Mouse (Mus musculus) R1 (cell line): Measurements from ENCODE around the gene Gm10413.
"Not testable (repeated sequence)": the region's sequence is repeated elsewhere in the genome, so short reads cannot be mapped to it uniquely, and the experiment has no call there.

Source experiments
- DNase-seq: peaks from one replicate; pipeline ENCODE4 v3.0.0-alpha.2; 2018; ENCODE audit warnings: low read depth, low spot score

The Gm10413 gene

DNA sequence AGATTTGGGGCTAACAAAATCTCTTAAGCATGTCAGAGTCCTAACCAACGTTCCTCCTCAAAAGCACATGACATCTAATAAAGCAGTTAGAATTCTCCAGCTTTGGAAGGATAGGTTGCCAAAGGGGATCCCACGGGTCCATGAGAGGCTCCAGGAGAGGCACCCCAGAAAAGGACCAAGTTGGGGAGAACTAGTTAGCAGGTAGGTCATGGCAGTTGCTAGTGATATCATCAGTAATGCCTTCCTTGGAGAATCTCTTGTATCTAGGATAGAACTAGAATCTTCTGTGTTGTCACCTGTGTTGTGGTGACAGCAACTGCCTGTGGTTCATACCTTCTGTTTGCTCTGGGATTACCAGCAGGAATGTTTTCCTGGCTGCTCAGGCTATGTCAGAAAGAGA, at the start of gene Gm10413:
TSS of gene Gm10413 (plus strand) at position 301 of the 400 bp plus-strand sequence.
- not testable (repeated sequence) for DNase-seq

DNA sequence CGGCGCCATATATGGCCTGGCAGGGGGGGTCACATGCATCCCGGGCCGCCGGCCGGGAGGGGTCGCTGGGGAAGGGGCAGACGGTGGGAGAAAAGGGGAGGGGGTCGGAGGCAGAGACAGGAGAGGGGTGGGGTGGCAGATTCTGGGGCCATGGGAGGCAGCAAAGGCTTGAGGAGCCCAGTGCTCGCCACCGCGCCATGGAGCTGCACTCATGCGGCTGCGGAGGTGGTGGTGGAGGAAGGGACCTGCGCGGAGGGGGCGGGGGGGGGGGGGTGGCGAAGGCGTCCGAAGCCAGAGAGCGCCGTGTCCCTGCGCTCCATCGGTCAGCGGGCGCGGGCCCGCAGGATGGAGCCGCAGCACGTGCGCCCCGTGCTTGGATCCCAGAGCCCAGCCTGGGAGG, 17.4 kb downstream of the Gm10413 start, which contains the start of gene Gm10409:
TSS of gene Gm10409 (plus strand) at position 301 of the 400 bp plus-strand sequence.
- not testable (repeated sequence) for DNase-seq

DNA sequence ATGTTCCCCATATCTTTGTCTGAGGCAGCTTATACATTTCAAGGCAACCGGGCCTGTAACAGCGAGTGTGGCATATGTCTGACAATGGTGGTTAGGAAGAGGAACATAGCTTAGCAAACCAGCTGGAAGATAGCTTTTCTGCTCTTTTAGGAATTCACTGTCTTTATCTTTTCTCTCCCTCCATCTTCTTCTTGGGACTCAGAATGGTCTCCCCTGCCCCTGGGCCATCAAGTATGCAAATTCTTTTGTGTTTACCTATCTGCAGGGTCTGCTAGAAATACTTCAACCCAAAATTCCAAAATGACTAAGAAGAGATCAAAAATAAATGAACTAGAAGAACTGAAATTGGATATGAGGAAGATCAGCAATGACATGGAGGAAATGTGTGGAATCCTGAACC, 32.9 kb downstream of the Gm10413 start, which contains the start of gene Gm3005:
TSS of gene Gm3005 (plus strand) at position 301 of the 400 bp plus-strand sequence.
- DNase-seq: not testable (repeated sequence)

DNA sequence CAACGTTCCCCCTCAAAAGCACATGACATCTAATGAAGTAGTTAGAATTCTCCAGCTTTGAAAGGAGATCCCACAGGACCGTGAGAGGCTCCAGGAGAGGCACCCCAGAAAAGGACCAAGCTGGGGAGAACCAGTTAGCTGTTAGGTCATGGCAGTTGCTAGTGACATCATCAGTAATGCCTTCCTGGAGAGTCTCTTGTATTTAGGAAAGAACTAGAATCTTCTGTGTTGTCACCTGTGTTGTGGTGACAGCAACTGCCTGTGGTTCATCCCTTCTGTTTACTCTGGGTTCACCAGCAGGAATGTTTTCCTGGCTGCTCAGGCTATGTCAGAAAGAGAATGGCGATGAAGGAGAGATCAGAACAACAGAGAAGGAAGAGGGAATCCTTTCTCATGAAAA, 54.2 kb downstream of the Gm10413 start, which contains the start of gene Gm10408:
TSS of gene Gm10408 (plus strand) at position 301 of the 400 bp plus-strand sequence.
- not testable (repeated sequence) for DNase-seq
